Mouse (Mus musculus) lung, embryonic 16.5 days (tissue): ENCODE results near the gene Gm17409. TPM values are rescaled to one million over a fixed set of nuclear protein-coding genes. Genes with fewer than 3 reads are reported as not detected.

Experiments used
- ATAC-seq: fragments of 200-750 bp; cut with Nextera tagmentation; 2 replicates; pipeline ENCODE4 v1.8.0; 2017; ENCODE audit warnings: low read depth, mild to moderate bottlenecking, moderate library complexity
- H3K27ac ChIP-seq: fragments of 300-500 bp; sonication (generic); 2 replicates; pipeline ENCODE4 v1.5.1; 2014; ENCODE audit warnings: mild to moderate bottlenecking, control low read depth, low read length
- H3K27me3 ChIP-seq: fragments of 300-500 bp; sonication (generic); 2 replicates; pipeline ENCODE4 v1.6.1; 2014; ENCODE audit warnings: low read depth, low read length, mixed read lengths; ENCODE audit not compliant: control insufficient read depth, insufficient read depth
- H3K36me3 ChIP-seq: fragments of 300-500 bp; sonication (generic); 2 replicates; pipeline ENCODE4 v1.6.1; 2014; ENCODE audit warnings: low read length; ENCODE audit not compliant: control insufficient read depth, insufficient read depth
- H3K4me1 ChIP-seq: fragments of 300-500 bp; sonication (generic); replicated peaks from 2 replicates; pipeline ENCODE4 v1.6.1; 2014; ENCODE audit warnings: low read length, mixed read lengths; ENCODE audit not compliant: control insufficient read depth, insufficient read depth
- H3K4me2 ChIP-seq: fragments of 300-500 bp; sonication (generic); 2 replicates; pipeline ENCODE4 v1.6.1; 2014; ENCODE audit warnings: low read depth, low read length, control low read depth
- H3K4me3 ChIP-seq: fragments of 300-500 bp; sonication (generic); 2 replicates; pipeline ENCODE4 v1.5.1; 2014; ENCODE audit warnings: mild to moderate bottlenecking, low read length, control low read depth
- H3K9ac ChIP-seq: fragments of 300-500 bp; sonication (generic); 2 replicates; pipeline ENCODE4 v1.6.1; 2014; ENCODE audit warnings: low read length, control low read depth
- H3K9me3 ChIP-seq: fragments of 300-500 bp; sonication (generic); 2 replicates; pipeline ENCODE4 v1.6.1; 2016; ENCODE audit warnings: low read length; ENCODE audit not compliant: control insufficient read depth
- WGBS: fragments of 180-500 bp; shearing (Covaris S2); extraction: QIAGEN DNeasy Blood & Tissue Kit; methylation state at CpG from one replicate; pipeline ENCODE4 v1.1.7; 2014; 5-methylcytosine and 5-hydroxymethylcytosine counted together
- polyA plus RNA-seq: library from polyadenylated mRNA; unstranded; fragments of >200 nt; fragmentation: Nextera tagmentation; extraction: Ambion mirVana; gene quantifications from 2 replicates; pipeline ENCODE4 v1.2.1, GENCODE M21; 2015

Gene Gm17409
- polyA plus RNA-seq, 1 experiment from 2014 or later, result not detected

DNA sequence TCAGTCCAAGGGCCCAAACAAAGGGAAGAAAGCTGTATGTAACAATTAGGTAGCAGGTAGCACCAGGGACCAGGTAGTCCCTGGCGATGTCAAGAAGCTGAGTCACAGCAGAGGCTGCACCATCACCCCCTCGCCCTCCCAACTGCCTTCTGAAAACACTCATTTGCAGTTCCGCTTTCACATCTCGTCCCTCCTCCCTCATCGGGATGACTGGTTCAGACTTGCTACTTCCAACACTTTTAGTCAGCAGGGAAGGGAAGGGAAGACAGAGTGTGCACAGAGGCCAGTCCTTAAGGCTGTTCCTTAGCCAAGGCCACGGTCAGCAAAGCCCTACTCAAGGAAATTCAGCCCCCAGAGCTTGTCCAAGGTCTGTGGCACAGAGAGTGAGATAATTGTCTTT is 10.8 kb downstream of the Gm17409 start:
- 67% methylated on average over 6 of the region's 6 CpGs for WGBS
- peaks cover 15% of the 10 kb centered on the region for H3K4me1 ChIP-seq
- H3K9ac ChIP-seq, result no peak overlapping the region
- H3K4me3 ChIP-seq, result no peak overlapping the region
- no peak for ATAC-seq
- H3K36me3 ChIP-seq, result no peaks in the 10 kb centered on the region; the same call in 1 of the 2 replicates
- H3K9me3 ChIP-seq, result no peaks in the 10 kb centered on the region
- H3K27me3 ChIP-seq, result no peaks in the 10 kb centered on the region
- H3K4me2 ChIP-seq, result no peak overlapping the region
- no peak overlapping the region for H3K27ac ChIP-seq

- H3K4me3 ChIP-seq, result no peak overlapping the region
- no peak for ATAC-seq
- peaks cover 20% of the 10 kb centered on the region for H3K4me1 ChIP-seq
- no peak overlapping the region for H3K9ac ChIP-seq
- H3K4me2 ChIP-seq, result no peak overlapping the region
- no peak overlapping the region for H3K27ac ChIP-seq
- no peaks in the 10 kb centered on the region for H3K27me3 ChIP-seq
- H3K9me3 ChIP-seq, result no peaks in the 10 kb centered on the region
- H3K36me3 ChIP-seq, result no peaks in the 10 kb centered on the region
- WGBS, result 66% methylated on average over 9 of the region's 9 CpGs
Measured at GRCm38 (mm10) chr2:58481450-58482100, 11.7 kb downstream of the Gm17409 start.

- no peak overlapping the region for H3K9ac ChIP-seq
- no peak for ATAC-seq
- no peaks in the 10 kb centered on the region for H3K27me3 ChIP-seq
- H3K9me3 ChIP-seq, result no peaks in the 10 kb centered on the region
- H3K36me3 ChIP-seq, result no peaks in the 10 kb centered on the region
- no peak overlapping the region for H3K4me3 ChIP-seq
- H3K4me1 ChIP-seq, result peaks cover 32% of the 10 kb centered on the region
- no peak overlapping the region for H3K4me2 ChIP-seq
- WGBS, result 46% methylated on average over 7 of the region's 7 CpGs
- peak overlapping the region; percentile 3; the same call in 1 of the 2 replicates for H3K27ac ChIP-seq
Measured at GRCm38 (mm10) chr2:58484284-58484965, 14.5 kb downstream of the Gm17409 start.

DNA sequence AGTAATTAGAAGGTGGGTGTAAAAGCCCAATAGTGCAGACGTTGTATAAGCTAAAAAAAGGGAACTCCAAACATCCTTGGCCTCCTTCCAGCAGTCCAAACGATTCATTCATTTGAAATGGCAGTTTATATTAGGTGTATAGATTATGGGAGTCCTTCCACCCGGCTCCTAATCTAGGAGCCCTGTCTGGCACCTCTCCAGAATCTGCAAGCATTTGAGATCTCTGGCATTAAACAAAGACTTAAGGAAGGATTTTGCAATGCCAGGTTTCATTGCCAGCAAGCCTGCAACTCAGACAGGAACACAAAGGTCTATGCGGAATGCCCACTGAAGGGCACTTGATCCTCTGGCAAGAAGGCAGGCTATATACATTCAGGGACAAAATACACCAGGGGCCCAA is 15.2 kb downstream of the Gm17409 start:
- Histone ChIP-seq H3K4me1 (peaks cover 36% of the 10 kb centered on the region), H3K9me3 (no peaks in the 10 kb centered on the region), H3K36me3 (no peaks in the 10 kb centered on the region), H3K27me3 (no peaks in the 10 kb centered on the region), H3K27ac (no peak overlapping the region), H3K4me2 (no peak overlapping the region), H3K9ac (no peak overlapping the region), H3K4me3 (no peak overlapping the region)
- 10% methylated on average over 4 of the region's 4 CpGs for WGBS
- ATAC-seq, result peak; percentile 53; the same call in 1 of the 2 replicates

- H3K4me1 ChIP-seq, result peaks cover 36% of the 10 kb centered on the region
- H3K9me3 ChIP-seq, result no peaks in the 10 kb centered on the region
- H3K4me3 ChIP-seq, result no peak overlapping the region
- H3K27me3 ChIP-seq, result no peaks in the 10 kb centered on the region
- no peak for ATAC-seq
- H3K36me3 ChIP-seq, result no peaks in the 10 kb centered on the region
- WGBS, result 63% methylated on average over 3 of the region's 3 CpGs
- H3K27ac ChIP-seq, result peak overlapping the region; percentile 79
- no peak overlapping the region for H3K4me2 ChIP-seq
- H3K9ac ChIP-seq, result no peak overlapping the region
Measured at GRCm38 (mm10) chr2:58485683-58486082, 15.8 kb downstream of the Gm17409 start.

DNA sequence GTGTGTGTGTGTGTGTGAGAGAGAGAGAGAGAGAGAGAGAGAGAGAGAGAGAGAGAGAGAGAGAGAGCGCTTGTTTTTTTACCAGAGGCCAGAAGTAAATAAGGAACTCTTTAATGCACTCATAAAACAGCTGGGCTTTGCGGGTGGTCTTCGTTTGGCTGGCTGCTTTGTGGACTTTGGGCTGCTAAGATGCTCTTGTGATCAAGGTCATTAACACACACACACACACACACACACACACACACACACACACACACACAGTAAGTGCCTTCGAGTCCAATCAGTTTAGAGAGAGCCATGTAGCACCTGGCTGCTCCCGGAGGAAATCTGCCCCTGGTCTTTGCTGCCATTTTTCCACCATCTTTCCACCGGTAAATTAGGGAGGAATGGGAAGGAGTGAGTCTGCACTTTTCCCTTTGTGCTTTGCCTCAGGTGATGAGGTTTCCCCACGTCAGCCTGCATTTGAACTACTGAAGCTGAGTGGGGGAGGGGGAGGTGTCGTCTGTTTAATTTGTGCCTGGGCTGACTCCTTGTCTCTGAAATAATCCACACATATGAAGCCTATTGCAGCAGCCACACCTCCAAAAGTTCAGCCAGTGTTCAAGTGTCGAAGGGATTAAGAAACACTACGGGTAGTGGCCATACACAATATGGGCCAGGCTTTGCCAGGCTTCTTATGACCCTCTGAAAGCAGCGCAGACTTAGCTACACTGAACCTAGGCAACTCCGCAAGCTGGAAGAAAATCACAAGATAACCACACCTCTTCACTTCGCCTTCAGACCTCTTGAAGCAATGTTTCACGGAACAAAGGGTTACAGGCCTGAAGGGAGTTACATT is 16.7 kb downstream of the Gm17409 start:
- no peak overlapping the region for H3K9ac ChIP-seq
- peaks cover 36% of the 10 kb centered on the region for H3K4me1 ChIP-seq
- no peaks in the 10 kb centered on the region for H3K9me3 ChIP-seq
- no peak for ATAC-seq
- peak overlapping the region; percentile 23; the same call in 1 of the 2 replicates for H3K27ac ChIP-seq
- H3K27me3 ChIP-seq, result no peaks in the 10 kb centered on the region
- 43% methylated on average over 14 of the region's 14 CpGs for WGBS
- H3K36me3 ChIP-seq, result no peaks in the 10 kb centered on the region
- H3K4me2 ChIP-seq, result no peak overlapping the region
- H3K4me3 ChIP-seq, result no peak overlapping the region

DNA sequence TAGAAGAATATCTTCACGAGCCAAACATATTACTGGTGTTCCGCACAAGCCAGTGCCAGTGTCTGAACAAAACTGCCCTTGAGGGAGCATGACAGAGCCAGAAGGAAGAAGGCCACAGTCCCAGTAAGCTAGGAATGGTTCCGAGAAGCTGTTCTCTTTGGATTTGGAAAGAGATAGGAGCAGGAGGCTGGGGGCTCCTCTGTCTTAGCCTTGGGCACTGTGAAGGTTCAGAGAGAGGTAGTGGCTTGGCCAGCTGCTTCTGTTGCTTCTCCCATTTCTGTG is 17.3 kb downstream of the Gm17409 start:
- Histone ChIP-seq H3K4me2 (no peak overlapping the region), H3K27me3 (no peaks in the 10 kb centered on the region), H3K9me3 (no peaks in the 10 kb centered on the region), H3K27ac (peak overlapping the region; percentile 23; the same call in 1 of the 2 replicates), H3K9ac (no peak overlapping the region), H3K4me1 (peaks cover 36% of the 10 kb centered on the region), H3K36me3 (no peaks in the 10 kb centered on the region), H3K4me3 (no peak overlapping the region)
- no peak for ATAC-seq
- 52% methylated on average over 3 of the region's 3 CpGs for WGBS

DNA sequence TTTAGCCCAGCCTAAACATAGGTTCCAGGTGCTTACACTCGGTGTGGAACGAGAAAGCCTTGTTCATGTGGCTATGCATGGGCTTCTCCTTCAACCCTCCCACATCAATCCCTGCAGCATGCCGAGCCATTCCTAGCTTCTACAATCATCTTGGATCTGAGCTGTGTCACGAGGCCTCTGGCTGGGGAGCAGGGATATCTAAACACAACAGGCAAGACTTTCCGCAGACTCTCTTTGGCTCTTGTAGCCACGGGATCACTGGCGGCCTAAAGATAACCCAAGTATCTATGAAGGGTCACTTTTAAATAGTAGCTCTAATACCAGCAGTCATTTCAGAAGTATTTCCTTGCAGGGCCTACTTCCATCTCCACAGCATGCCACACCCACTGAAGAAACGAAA is 18.5 kb downstream of the Gm17409 start:
- 71% methylated on average over 8 of the region's 8 CpGs for WGBS

DNA sequence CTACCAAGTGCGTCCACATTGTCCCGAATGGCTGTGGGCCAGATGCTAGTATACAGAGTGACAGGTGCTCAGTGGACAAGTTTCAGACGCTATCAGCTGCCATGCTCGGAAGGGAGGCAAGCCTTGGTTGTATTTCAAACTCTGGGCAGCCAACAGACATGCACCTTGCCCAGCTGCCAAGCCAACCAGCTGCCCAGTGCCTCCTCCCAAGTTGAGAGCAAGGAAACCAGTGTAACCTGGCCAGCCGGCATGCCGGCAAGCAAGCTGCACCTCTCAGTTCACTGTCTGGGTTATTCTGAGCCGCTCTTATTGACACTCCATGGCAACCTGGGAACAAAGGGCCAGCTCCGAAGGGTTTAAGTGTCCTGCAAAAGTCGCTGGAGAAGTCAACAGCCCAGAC is 19.4 kb downstream of the Gm17409 start:
- Histone ChIP-seq H3K4me2 (no peak overlapping the region), H3K27ac (peak overlapping the region; percentile 57; the same call in 1 of the 2 replicates), H3K9me3 (no peaks in the 10 kb centered on the region), H3K4me3 (no peak overlapping the region), H3K9ac (no peak overlapping the region), H3K4me1 (peaks cover 35% of the 10 kb centered on the region), H3K36me3 (no peaks in the 10 kb centered on the region), H3K27me3 (no peaks in the 10 kb centered on the region)
- WGBS, result 60% methylated on average over 9 of the region's 9 CpGs
- peak; percentile 67; the same call in 1 of the 2 replicates for ATAC-seq

More for the DNA sequence above, 18.5 kb downstream of the Gm17409 start:
- peaks cover 36% of the 10 kb centered on the region for H3K4me1 ChIP-seq
- H3K4me3 ChIP-seq, result no peak overlapping the region
- H3K9ac ChIP-seq, result no peak overlapping the region
- no peak overlapping the region for H3K4me2 ChIP-seq
- ATAC-seq, result no peak
- no peaks in the 10 kb centered on the region for H3K36me3 ChIP-seq
- H3K27me3 ChIP-seq, result no peaks in the 10 kb centered on the region
- no peak overlapping the region for H3K27ac ChIP-seq
- H3K9me3 ChIP-seq, result no peaks in the 10 kb centered on the region
